Mouse (Mus musculus) hindbrain, embryonic 10.5 days (tissue): ENCODE data around the gene Sac3d1. TPM values are rescaled to one million over a fixed set of nuclear protein-coding genes. Genes with fewer than 3 reads are reported as not detected.
"Not testable (repeated sequence)": the region's sequence is repeated elsewhere in the genome, so short reads cannot be mapped to it uniquely, and the experiment has no call there.

Source experiments
- DNase-seq: peaks from one replicate; pipeline ENCODE4 v3.0.0-alpha.2; 2017; ENCODE audit warnings: low spot score
- H3K27ac ChIP-seq: fragments of 300-500 bp; sonication (generic); 2 replicates; pipeline ENCODE4 v1.5.1; 2016; ENCODE audit warnings: mild to moderate bottlenecking, moderate library complexity
- H3K27me3 ChIP-seq: fragments of 300-500 bp; sonication (generic); 2 replicates; pipeline ENCODE4 v1.6.1; 2016; ENCODE audit warnings: mild to moderate bottlenecking; ENCODE audit not compliant: poor library complexity, insufficient read depth, severe bottlenecking
- H3K36me3 ChIP-seq: fragments of 300-500 bp; sonication (generic); 2 replicates; pipeline ENCODE4 v1.6.1; 2016; ENCODE audit warnings: mild to moderate bottlenecking, moderate library complexity
- H3K4me1 ChIP-seq: fragments of 300-500 bp; sonication (generic); replicated peaks from 2 replicates; pipeline ENCODE4 v1.6.1; 2016; ENCODE audit warnings: mild to moderate bottlenecking
- H3K4me3 ChIP-seq: fragments of 300-500 bp; sonication (generic); 2 replicates; pipeline ENCODE4 v1.5.1; 2016; ENCODE audit warnings: mild to moderate bottlenecking, moderate library complexity
- H3K9me3 ChIP-seq: fragments of 300-500 bp; sonication (generic); 2 replicates; pipeline ENCODE4 v1.6.1; 2016; ENCODE audit warnings: mild to moderate bottlenecking, moderate library complexity
- WGBS: fragments of 180-500 bp; shearing (Covaris S2); methylation state at CpG from one replicate; pipeline ENCODE4 v1.1.7; 2016; 5-methylcytosine and 5-hydroxymethylcytosine counted together
- polyA plus RNA-seq: library from polyadenylated mRNA; unstranded; fragments of >200 nt; fragmentation: Nextera tagmentation; extraction: Ambion mirVana; gene quantifications from 2 replicates; pipeline ENCODE4 v1.2.1, GENCODE M21; 2016

Gene Sac3d1
- polyA plus RNA-seq, result 70.0 and 70.1 TPM in 2 replicates

DNA sequence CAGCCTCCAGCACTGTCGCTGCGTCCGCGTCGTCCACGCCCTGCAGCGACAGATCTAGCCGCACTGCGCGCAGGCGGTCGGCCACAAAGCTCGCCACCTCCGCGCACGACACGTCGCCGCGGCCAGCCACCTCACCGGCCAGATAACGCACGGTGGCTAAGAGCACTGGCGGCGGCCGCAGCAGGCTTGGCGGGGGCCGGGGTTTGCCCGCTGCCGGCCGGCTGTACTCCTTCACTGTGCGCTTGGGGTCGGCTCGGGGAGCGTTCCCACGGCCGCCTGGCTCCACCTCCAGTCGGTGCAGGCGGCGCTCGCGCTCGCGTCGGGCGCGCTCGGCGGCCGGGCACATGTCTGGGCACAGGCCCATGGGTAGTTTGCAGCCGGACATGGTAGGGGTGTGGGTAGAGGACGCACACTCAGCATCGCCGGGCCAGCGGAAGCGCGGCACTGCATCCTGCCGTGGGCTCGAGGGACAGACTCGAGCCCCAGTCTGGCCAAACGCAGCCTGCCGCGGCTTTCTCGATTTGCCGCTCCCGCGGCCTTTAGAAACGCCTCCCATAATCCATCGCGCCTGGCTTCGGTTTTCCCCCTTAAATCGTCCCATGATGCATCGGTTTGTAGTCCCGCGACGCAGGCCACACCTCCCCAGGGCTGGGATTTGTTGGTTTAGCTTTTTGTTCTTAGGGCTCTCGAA is at the start of gene Sac3d1:
Gene Sac3d1, minus strand, starts transcription at position 665 of the 691 bp plus-strand sequence.
- under 1% methylated on average over 77 of the region's 77 CpGs for WGBS
- Histone ChIP-seq H3K36me3 (peaks cover 37% of the 10 kb centered on the region), H3K27me3 (no peaks in the 10 kb centered on the region), H3K9me3 (no peaks in the 10 kb centered on the region), H3K4me1 (peaks cover 46% of the 10 kb centered on the region), H3K27ac (peak within 1 kb of the TSS; percentile 97), H3K4me3 (peak within 1 kb of the TSS; percentile 83)
- DNase-seq, result peak; percentile 92

DNA sequence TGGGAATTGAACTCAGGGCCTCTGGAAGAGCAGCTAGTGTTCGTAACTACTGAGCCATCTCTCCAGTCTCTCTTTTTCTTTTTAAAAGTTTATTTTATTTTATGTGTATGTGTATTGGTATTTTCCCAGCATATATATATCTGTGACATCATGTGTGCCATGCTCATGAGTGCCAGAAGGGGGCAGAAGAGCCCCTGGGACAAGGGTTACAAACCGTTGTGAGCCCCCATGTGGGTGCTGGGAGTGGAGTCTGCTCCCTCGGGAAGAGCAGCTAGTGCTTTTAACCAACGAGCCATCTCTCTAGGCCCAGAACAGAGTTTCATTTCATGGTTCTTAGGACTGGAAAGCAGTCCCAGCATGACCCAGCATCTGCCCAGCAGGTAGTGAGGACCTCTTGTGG is 48.3 kb upstream of the Sac3d1 start:
- Histone ChIP-seq H3K27ac (no peak overlapping the region), H3K27me3 (no peaks in the 10 kb centered on the region), H3K4me3 (no peak overlapping the region), H3K36me3 (no peaks in the 10 kb centered on the region), H3K9me3 (no peaks in the 10 kb centered on the region), H3K4me1 (no peaks in the 10 kb centered on the region)
- 74% methylated on average over 4 of the region's 4 CpGs for WGBS
- no peak for DNase-seq

DNA sequence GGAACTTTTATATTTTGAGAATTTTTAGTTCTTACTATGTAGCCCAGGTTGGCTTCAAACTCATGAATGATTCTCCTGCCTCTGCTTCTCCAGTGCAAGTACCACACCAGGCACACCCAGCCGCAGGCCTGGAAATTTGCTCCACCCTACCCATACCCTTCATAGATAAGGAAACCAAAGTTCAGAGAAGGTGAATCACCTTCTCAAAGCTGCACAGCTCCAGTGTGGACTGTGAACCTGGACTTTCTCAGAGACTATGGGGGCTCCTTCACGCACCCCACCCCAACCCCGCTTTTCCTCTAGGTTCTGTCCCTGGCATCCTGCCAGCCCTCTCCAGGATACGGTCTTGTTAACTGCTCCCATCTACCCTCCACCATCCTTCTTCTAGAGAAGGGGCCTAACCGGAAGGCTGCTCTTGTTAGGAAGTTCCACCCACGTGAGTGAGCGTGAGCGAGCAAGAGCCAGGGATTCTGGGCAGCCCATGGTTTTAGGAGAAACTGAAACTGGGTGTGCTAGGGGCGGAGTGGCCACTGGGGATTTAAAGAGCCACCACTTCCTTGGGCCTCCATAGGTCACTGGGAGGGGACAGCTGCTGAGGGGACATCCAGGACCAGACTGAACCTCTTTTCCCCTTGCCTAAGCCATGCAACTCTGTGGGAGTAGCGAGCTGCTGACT is 45.6 kb upstream of the Sac3d1 start:
- Histone ChIP-seq H3K9me3 (no peaks in the 10 kb centered on the region), H3K4me3 (no peak overlapping the region), H3K27me3 (no peaks in the 10 kb centered on the region), H3K27ac (no peak overlapping the region), H3K4me1 (no peaks in the 10 kb centered on the region), H3K36me3 (no peaks in the 10 kb centered on the region)
- WGBS, result 82% methylated on average over 10 of the region's 10 CpGs
- DNase-seq, result no peak

DNA sequence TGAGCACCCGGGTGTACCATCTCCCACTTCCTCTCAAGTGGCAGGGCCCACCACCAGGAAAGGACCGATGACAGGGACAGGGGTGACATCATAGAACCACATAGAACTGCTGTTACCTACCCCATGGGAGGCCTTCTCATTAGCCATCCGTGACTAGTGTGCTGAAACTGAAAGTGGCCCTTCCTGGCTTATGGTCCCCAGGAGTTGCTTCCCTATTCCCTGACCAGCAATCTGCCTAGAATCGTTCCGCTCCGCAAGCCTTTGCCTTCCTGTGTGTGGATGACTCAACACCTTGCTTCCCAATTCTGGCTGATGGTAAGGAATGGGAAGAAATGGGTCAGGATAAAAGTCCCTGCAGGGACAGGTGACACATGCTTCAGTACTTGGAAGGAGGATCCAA is 38.8 kb upstream of the Sac3d1 start:
- Histone ChIP-seq H3K4me1 (peaks cover 4% of the 10 kb centered on the region; the same call in 1 of the 2 replicates), H3K4me3 (no peak overlapping the region), H3K27ac (no peak overlapping the region), H3K9me3 (no peaks in the 10 kb centered on the region), H3K36me3 (no peaks in the 10 kb centered on the region), H3K27me3 (no peaks in the 10 kb centered on the region)
- DNase-seq, result no peak
- WGBS, result 80% methylated on average over 6 of the region's 6 CpGs

DNA sequence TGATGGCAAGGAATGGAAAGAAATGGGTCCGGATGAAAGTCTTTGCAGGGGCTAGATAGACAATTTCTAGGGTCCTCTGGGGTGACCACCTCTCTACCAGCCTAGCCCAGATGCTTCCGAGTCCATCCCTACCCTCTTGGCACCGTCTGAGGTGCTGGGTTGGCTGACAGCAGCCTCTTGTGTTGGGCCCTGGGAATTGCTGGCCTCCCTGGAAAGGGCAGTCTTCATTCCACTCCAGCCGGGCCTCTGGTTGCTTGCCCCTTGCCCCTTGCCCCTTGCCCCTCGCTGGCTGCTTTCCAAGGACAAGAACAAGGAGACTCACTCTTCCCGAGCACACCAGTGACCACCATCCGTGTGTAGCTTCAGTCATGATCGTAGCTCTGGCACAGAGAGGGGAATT is 37.9 kb upstream of the Sac3d1 start:
- no peaks in the 10 kb centered on the region for H3K9me3 ChIP-seq
- peaks cover 4% of the 10 kb centered on the region; the same call in 1 of the 2 replicates for H3K4me1 ChIP-seq
- no peaks in the 10 kb centered on the region for H3K27me3 ChIP-seq
- no peak overlapping the region for H3K4me3 ChIP-seq
- peak; percentile 13 for DNase-seq
- whole genome bisulfite sequencing, result 66% methylated on average over 8 of the region's 8 CpGs
- H3K36me3 ChIP-seq, result no peaks in the 10 kb centered on the region
- no peak overlapping the region for H3K27ac ChIP-seq

DNA sequence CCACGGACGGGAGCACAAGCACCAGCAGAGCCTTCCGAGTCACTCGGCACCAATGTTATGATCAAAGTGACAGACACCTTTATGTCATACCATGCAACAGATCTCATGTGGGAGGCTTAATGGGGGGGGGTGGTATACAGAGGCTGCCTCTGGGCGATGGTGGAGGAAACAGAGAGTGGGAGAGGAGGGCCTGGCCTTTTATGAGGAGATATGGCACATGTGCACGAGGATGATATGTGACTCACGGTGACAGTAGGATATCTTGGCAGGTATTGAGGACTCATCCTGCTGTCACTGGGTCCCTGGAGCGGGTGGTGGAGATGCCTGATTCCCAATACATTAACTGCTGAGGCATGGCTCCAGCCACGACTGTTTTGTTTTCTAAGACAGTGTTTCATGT is 36.7 kb upstream of the Sac3d1 start:
- no peaks in the 10 kb centered on the region for H3K9me3 ChIP-seq
- no peaks in the 10 kb centered on the region for H3K36me3 ChIP-seq
- no peak overlapping the region for H3K4me3 ChIP-seq
- WGBS, result 87% methylated on average over 9 of the region's 9 CpGs
- peaks cover 4% of the 10 kb centered on the region; the same call in 1 of the 2 replicates for H3K4me1 ChIP-seq
- no peaks in the 10 kb centered on the region for H3K27me3 ChIP-seq
- no peak for DNase-seq
- H3K27ac ChIP-seq, result no peak overlapping the region

DNA sequence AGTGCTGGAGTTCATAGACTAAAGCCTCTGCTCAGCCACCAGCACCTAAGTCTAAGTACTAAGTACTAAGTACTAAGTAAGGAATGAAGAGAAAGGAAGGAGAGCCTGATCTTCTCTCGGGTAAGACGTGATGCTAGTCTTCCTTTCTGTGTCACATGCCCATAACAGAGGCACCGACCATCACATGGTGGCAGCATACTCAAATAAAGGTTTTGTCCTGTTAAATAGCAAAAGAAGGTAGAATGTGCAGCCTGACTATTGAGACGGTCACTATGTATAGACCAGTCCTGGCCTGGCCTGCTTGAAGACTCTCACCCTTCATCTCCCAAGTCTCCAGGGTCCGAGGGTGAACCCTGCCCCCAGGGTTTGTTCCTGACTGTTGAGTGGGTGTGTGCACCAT is 26.4 kb upstream of the Sac3d1 start:
- WGBS, result 78% methylated on average over 5 of the region's 5 CpGs
- Histone ChIP-seq H3K27me3 (no peaks in the 10 kb centered on the region), H3K4me3 (no peak overlapping the region), H3K9me3 (no peaks in the 10 kb centered on the region), H3K4me1 (peaks cover 13% of the 10 kb centered on the region), H3K27ac (no peak overlapping the region), H3K36me3 (no peaks in the 10 kb centered on the region)
- DNase-seq, result no peak

DNA sequence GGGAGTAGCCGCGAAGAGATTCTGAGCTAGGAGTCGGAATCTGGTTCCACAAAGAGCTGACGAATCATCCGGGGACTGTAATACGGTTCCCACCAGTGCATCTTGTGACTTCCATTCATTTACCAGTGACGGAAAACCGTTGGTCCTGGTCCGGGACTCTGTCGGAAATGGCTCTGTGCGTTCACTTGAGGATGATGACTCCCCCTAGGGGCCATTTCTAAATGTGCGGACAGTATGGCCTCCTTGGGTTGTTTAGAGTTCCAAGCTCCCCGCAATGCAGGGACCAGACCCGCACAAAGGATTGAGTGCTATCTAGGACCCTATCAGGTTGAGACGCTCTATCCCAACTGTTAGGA is 22.9 kb upstream of the Sac3d1 start, which contains the start of gene Arl2:
Gene Arl2, minus strand, starts transcription at position 155 of the 356 bp plus-strand sequence.
- WGBS, result under 1% methylated on average over 15 of the region's 15 CpGs
- peak; percentile 89 for DNase-seq

DNA sequence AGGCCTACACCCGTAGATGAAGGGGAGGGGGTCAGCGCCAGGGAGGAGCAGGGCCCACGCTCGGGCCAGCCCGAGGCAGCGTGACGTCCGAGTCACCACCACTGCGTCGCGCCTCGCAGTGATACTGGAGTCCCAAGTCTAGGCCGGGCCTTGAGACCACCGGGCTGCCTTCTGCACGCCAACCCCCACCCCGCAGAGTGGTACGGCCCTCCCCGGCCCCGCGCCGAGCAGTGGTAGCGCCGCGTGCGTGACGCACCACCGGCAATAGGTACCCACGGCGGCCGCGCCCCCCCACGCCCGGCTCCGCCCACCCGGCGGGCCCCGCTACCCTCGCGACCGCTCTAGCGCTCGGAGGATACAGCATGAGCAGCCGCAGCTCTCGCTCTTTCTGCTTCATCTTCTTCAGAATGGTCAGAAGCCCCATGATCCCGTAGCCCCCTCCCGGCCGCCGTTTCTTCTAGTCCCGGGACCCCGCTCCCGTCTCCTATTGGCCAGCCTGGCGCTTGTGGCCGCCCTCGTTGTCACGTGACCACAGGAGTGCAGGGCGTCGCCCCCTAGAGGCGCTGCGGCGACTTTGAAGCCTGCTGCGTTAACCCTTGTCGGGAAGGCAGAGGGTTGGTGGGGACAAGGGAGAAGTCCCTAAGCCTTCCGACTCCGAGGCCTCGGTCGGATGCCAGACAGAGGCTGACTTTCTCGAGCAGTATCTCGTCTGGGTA is 22.4 kb upstream of the Sac3d1 start, which contains the start of gene Batf2:
Gene Batf2, plus strand, starts transcription at position 306 of the 716 bp plus-strand sequence.
- under 1% methylated on average over 68 of the region's 68 CpGs for WGBS
- peak; percentile 97 for DNase-seq
- peak within 1 kb of the TSS; percentile 74 for H3K4me3 ChIP-seq
- H3K27me3 ChIP-seq, result no peaks in the 10 kb centered on the region
- H3K27ac ChIP-seq, result peak within 1 kb of the TSS; percentile 97
- H3K9me3 ChIP-seq, result no peaks in the 10 kb centered on the region
- peaks cover 22% of the 10 kb centered on the region for H3K4me1 ChIP-seq
- peaks cover 29% of the 10 kb centered on the region for H3K36me3 ChIP-seq

More for the DNA sequence above, 22.9 kb upstream of the Sac3d1 start, which contains the start of gene Arl2:
- peaks cover 23% of the 10 kb centered on the region for H3K36me3 ChIP-seq
- no peaks in the 10 kb centered on the region for H3K9me3 ChIP-seq
- peak within 1 kb of the TSS; percentile 74 for H3K4me3 ChIP-seq
- peak within 1 kb of the TSS; percentile 97 for H3K27ac ChIP-seq
- H3K27me3 ChIP-seq, result no peaks in the 10 kb centered on the region
- peaks cover 22% of the 10 kb centered on the region for H3K4me1 ChIP-seq

DNA sequence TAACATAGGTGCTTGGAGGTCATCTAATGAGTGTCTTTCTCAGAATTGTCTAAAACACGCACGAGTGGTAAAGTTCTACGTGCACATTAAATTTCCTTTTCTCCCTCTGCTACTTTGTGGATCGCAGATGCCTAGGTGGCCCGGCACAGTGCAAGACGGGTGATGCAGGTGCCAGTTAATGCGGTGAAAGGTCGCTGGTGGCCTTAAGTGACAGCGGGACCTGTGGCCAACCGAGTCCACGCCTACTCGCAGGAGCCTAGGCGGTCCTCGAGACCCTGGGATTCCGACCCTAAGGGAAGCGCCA is 21.9 kb upstream of the Sac3d1 start:
- Histone ChIP-seq H3K27me3 (no peaks in the 10 kb centered on the region), H3K36me3 (peaks cover 34% of the 10 kb centered on the region)
- no peak for DNase-seq

DNA sequence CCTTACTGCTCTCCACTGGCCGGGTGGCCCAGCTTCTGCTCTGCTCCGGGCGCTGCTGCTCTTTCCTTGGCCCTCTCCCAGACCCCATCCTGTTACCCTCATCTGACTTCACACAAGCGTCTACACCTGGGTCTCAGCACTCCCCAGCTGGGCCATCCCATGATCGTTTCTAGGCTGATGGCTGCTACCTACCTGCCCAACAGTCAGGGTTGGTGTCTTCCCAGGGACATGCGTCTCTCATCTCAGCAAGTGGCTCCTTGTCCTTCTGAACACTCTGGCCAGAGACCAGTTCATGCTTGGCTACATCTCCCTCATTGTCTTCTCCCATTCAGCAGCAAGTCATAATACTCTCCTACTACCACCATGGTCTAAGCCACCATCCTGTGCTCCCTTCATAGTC is 21.3 kb upstream of the Sac3d1 start:
- Histone ChIP-seq H3K4me3 (peak overlapping the region; percentile 74), H3K9me3 (no peaks in the 10 kb centered on the region), H3K27ac (peak overlapping the region; percentile 97), H3K36me3 (peaks cover 40% of the 10 kb centered on the region), H3K27me3 (no peaks in the 10 kb centered on the region), H3K4me1 (peaks cover 22% of the 10 kb centered on the region)
- DNase-seq, result no peak
- WGBS, result 90% methylated on average over 6 of the region's 6 CpGs

More for the DNA sequence above, 21.9 kb upstream of the Sac3d1 start:
- Histone ChIP-seq H3K4me1 (peaks cover 22% of the 10 kb centered on the region), H3K27ac (peak overlapping the region; percentile 97), H3K4me3 (peak overlapping the region; percentile 74), H3K9me3 (no peaks in the 10 kb centered on the region)
- 11% methylated on average over 16 of the region's 16 CpGs for WGBS

DNA sequence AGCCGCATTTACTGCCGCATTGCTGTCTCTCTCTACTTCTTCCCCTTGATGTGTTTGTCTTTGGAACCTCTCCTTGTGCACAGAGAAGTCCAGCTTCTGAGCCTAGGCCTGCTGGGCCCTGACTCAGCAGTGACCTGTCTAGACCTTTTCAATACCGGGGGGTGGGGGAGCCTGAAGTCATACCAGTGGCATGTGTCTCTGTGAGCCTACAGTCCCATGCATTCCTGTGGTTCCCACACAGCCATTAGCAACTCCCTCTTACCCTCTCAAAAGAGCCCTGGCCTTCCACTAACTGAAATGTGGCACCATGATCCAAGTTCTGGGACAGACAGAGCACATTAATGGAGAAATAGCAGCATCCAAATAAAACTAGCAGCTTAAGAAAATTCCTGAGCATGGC is 17.9 kb upstream of the Sac3d1 start:
- H3K36me3 ChIP-seq, result peaks cover 55% of the 10 kb centered on the region
- H3K4me1 ChIP-seq, result peaks cover 23% of the 10 kb centered on the region
- H3K4me3 ChIP-seq, result no peak overlapping the region
- DNase-seq, result no peak
- H3K27ac ChIP-seq, result no peak overlapping the region
- H3K27me3 ChIP-seq, result no peaks in the 10 kb centered on the region
- no peaks in the 10 kb centered on the region for H3K9me3 ChIP-seq
- WGBS, result 83% methylated on average over 3 of the region's 3 CpGs

DNA sequence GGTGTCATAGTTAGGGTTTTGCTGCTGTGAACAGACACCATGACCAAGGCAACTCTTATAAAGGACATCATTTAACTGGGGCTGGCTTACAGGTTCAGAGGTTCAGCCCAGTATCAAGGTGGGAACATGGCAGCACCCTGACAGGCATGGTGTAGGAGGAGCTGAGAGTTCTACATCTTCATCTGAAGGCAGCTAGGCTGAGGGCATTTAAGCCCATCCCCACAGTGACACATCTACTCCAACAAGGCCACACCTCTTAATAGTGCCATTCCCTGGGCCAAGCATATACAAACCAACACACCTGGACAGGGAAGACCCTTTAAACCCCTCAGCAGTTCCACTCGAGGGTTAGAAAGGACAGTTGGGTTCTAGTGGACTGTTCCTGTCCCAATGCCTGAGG is 14.7 kb upstream of the Sac3d1 start:
- not testable (repeated sequence) for H3K27me3 ChIP-seq, DNase-seq, H3K4me3 ChIP-seq, H3K27ac ChIP-seq, H3K9me3 ChIP-seq
- Histone ChIP-seq H3K36me3 (peaks cover 50% of the 10 kb centered on the region), H3K4me1 (peaks cover 14% of the 10 kb centered on the region; the same call in 1 of the 2 replicates)
- 71% methylated on average over 1 of the region's 1 CpGs for WGBS
